Mouse (Mus musculus): ENCODE measurements around the gene Dynlt1f.
"Not testable (repeated sequence)": the region's sequence is repeated elsewhere in the genome, so short reads cannot be mapped to it uniquely, and the experiment has no call there.

DNA sequence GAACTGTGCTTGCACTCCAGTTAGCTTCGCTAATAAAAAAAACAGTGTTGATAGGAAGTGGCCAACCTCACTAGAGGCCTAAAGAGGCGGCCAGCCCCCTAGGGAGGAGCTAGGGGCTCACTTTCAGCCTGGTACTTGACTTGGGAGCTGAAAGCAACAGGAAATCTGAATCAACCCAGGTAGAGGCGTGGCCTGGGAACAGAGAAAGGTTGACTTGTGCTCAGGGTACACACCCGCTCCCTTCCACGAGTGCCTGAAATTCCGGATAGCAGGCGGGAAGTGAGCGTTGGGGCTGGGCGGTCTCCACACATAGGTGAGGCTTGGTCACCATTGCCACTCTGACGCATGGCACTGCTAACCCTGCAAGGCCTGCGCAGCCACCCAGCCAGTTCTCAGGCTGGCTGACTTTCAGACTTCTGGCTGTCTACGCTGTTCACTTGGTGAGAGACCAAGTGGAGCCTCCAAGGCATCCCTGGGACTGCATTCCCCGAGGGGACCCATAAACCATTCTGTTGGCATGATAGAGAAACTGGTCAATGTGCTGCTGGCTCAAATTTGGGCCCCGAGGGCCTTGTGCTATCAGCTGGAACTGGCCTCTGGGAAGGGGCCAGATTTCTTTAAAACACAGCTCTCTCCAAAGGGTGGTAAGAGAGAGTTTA, 14.8 kb downstream of the Dynlt1f start:
- not testable (repeated sequence) for TF ChIP-seq CTCF (IDR thresholded peaks at IDR 0.05; ENCODE audit: insufficient read depth, low read length); POLR2A (IDR thresholded peaks at IDR 0.05; ENCODE audit: borderline replicate concordance, extremely low read depth, low read depth, low read length)

All from lung, adult 2 months (tissue).